Mouse (Mus musculus): Measurements from ENCODE around the gene Zfp704. TPM values are rescaled to one million over a fixed set of nuclear protein-coding genes. Genes with fewer than 3 reads are reported as not detected.

Gene Zfp704
- total RNA-seq (2021): 10 to 100 TPM; 29.9 to 30.7 TPM
- long read RNA-seq, experiment 1, full-length matches to known transcripts: 14 of 26 reads
- long read RNA-seq, experiment 1, partial matches to known transcripts: 1 of 26 reads
- long read RNA-seq, experiment 1, other reads (novel, unspliced or antisense): 11 of 26 reads
- long read RNA-seq, experiment 2, full-length matches to known transcripts: 18 of 41 reads
- long read RNA-seq, experiment 2, partial matches to known transcripts: 4 of 41 reads
- long read RNA-seq, experiment 2, other reads (novel, unspliced or antisense): 19 of 41 reads

DNA sequence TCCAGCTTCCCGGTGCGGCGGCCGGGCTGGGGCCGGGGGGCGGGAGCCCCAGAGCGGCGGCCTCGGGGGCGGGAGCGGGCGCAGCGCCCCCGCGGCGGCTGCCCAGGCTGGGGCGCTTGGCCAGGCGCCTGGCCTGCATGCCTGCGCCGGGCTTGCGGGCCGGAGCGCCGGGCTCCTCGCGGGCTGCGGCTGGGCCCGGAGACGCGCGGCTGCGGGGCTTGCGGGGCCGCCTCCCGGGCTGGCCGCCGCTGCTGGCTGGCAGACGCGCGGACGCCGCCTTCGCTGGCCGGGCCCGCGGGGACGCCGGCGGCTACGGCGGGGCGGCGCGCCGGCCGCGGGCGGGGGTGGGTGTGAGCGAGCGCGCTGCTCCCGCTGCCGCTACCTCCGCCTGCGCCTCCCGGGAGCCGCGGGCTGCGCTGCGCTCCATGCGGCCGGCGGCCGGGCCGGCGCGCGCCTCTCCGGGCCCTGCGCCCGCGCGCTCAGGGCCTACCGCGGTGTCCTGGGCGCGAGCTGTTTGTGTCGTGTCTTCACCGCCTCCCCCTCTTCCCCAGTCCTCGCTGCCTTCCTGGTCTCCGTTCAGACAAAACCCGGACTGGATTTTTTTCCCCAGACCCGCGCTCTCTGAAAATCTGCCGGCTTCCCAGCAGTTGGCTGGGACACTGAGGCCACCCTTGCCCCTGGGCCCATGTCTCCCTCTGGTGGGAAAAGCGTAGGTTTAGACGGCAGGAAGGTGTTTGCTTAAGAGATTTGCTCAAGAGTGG, at the start of gene Zfp704:
Gene Zfp704 (minus strand): TSS at position 505 of the 761 bp plus-strand sequence.
- peak; percentile 65 to 85 for DNase-seq (ENCODE audit: low spot score in 2 of 2)

DNA sequence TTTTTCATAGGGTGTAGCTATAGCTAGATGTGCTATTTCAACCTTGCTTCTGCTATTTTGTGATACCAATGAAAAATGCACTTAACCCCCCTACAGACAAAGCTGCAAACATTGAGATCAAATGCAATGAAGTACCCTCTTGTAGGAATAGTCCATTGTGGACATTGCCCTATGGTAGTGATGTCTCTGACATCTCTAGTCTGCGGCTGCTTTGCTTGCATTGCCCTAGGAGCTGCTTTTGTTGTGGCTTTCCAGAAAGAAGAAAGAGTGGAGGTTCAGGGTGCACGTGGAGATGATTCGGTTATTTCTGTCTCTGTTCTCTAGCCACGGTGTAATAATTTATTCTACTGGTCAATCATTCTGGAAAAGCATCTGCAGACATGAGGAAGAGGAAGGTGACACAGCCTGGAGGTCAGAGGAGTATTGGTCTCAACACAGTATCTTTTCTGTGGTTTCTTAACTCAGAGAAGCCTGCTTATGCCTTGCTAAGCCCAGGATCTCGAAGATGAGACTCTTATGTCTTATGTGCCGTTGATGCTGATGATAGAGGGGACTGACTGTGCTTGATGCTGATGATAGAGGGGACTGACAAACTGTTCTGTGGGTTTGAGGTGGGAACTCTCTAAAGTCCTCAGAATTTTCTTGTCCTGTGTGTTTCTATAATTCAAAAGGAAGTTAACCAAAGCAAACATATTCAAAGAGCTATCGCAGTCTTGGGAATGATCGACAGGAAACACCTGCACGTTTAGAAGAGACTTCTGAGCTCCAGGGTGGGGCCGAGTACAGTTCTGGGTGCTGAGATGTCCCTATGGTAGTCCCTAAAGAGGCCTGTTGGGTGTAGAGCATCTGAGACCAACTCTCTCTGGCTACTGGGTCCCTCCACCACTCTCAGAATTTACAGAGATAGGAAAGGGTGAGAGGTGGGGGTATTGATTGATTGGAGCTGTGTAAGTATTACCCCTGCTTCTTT, 23.4 kb upstream of the Zfp704 start:
- DNase-seq (ENCODE audit: low spot score in 2 of 2): no peak

GRCm38 (mm10) chr3:9629951-9630350, 20.1 kb upstream of the Zfp704 start:
- DNase-seq (ENCODE audit: low spot score in 2 of 2): peak in 1 of 2 experiments; percentile 26

DNA sequence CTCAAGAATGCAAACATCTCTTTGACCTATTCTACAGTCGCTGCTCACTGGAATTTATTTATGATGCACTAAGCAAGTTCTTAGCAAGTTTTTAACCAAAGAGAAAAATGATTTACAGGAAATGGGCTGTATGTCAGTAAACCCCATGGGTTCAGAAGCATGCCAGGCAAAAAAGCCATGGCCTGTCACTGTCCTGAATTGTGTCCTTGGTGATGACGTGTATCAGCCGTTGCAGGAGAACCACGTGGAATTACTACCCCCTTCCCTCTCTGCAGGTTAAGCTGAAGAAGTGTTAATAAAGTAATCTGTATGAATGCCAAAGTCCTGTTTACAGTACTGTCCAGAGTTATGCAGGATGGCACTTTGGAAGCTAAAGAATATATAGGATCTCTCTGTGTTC, 18.2 kb upstream of the Zfp704 start:
- DNase-seq (ENCODE audit: low spot score in 2 of 2): no peak

DNA sequence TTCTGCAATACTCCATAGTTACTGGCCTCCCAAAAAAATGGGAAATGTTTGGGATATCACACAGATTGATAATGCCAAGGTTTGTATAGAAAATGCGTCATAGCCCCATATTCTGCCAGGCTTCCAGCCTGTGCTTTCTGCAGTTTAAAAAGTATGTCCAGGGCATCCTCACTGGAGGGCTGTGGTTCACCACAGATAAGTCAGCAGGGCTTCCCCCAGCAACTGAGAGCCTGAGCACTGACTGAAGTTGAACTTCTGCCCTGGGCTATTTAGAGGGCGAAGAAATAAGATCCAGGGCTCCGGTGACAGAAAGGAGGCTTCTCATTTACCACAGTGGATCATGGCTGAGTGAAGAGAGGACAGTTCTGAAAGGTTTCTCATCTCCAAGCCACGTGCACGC, 16.3 kb upstream of the Zfp704 start:
- no peak for DNase-seq (ENCODE audit: low spot score in 2 of 2)

DNA sequence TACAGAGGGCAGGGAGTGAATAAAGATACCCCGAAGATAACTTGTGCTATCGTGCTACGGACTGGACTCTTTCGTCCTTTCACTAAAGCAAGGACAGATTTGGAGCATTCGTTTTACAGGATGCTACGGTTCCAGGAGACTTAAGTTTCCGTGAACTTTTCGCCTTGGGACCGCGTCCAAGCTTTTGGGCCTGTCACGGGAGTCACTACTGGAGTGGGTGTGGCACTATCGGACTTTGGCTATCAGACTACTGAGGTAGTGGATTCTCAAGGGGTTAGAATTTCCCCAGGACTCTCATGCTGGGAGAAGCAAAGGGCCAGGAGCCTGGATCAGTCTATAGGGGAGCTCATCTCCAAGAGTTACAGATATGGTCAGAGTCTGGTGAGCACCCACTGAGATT, 10.7 kb upstream of the Zfp704 start:
- no peak for DNase-seq (ENCODE audit: low spot score in 2 of 2)

DNA sequence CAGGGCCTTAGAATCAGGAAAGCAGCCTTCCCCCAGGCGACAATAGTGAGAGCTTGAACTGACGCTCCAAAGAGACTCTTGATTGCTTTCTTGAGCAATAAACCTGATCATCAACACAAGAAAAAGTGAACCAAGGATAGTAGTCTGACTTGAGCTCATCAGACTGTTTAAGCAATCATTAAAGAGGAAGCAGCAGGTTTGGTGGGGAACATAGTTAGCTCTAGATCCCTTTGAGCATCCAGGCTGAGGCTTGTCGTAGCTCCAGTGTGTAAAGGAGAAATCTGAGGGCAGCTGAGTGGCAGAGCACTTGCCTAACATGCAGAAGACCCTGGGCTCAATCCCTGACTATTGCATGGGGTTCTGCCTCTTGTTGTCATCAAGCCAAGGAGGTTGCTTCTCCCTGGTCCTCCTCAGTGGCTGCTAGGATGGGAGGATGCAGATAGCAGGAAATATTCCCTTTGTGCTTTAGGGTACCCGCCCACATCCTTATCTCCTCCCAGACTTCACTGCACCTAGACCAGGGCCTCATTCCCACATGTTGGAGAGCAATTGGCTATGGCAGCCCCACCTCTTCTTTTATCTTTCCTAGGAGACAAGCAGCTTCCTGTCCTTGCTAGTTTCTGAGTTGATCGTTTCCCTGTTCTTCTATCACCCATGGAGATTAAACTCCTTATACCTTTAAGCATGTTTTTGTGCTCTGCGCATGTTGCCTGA, 9.8 kb upstream of the Zfp704 start:
- DNase-seq (ENCODE audit: low spot score in 2 of 2): no peak

DNA sequence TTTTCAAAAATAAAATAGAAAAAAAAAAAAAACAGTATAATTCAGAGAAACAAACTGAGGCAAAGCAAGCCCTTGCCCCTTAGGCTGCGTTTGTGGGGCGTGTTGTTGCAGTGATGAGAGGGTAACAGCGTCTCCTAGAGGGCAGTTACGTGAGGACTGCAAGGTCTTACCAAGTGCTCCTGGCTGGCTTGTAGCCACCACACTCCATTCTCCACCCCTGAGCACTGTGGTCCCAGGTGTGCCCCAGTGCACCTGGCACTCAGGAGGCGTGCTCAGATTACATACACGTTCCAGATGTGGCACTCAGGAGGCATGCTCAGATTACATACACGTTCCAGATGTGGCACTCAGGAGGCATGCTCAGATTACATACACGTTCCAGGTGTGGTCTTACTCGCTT, 7.2 kb upstream of the Zfp704 start:
- DNase-seq (ENCODE audit: low spot score in 2 of 2): no peak

DNA sequence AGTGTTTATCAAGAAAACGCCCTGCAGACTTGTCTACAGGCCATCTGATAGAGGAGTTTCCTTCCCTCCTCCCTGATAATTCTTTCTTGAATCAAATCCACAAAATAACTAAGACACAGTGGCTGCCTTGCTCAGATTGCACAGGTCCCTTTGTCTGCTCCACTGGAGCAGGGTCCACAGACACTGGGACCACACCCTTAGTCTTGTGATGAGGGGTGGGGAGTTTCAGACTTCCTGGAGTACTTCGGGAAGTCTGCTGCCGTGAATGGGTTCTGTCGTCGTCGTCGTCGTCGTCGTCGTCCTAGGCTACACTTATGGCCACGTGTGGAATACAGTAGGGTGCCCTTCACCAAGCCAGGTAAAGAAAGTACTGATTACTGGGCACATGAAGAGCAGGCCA, 4.8 kb upstream of the Zfp704 start:
- DNase-seq (ENCODE audit: low spot score in 2 of 2): no peak

DNA sequence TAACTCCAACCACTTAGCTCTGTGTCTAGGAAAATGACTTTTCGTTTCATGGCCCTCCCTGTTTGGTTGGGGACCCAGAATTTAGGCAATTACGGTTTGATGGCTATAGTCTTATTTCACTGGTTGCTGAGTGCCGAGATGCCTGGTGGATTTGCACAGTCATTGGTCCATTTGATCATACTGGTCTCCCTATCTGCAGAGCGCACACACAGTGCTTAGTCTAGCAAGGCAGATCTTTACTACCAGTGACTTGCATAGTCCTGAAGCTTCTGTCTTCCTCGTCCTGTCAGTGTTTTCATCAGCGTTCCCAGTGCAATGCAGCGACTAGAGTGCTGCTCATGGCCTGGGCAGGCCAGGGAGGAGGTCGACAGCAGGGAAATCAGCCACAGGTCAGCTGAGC, 4.1 kb upstream of the Zfp704 start:
- DNase-seq (ENCODE audit: low spot score in 2 of 2): no peak

DNA sequence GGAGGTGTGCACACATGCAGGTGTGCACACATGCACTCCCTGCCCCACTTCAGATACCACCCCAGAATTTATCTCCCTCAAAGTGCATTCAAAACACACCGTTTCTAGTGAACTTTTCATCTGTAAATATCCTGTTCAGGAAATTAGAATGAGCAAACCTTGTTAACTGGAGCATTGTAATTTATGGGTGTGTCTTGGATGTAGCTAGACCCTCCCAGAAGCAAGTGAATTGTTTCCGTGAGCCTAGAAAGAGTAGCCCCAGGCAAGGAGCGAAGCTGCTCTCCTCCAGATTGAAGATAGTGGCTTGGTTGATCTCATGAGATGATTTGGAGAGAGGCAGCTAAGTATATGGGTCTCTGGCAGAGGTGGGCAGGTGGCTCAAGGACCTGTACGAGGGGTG, 1.3 kb upstream of the Zfp704 start:
- no peak for DNase-seq (ENCODE audit: low spot score in 2 of 2)

DNA sequence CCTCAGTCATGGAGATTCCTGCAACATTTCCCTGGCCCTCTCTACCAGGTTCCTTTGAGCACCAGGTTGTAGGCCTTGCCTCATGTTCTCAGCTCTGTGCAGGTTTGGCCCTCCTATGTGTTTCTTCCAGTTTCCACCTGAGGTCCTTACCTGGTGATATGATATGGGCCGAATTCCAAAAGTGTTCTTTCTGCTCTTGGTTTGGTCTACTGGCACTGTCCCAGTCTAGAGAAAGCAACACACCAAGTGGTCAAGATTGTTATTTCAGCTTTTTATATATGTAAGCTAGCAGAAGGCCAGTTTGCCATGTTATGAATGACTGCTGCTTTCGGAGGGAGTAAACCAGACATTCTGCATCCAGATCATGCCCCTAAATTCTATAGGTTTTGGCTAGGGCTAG, 541 bp upstream of the Zfp704 start:
- DNase-seq (ENCODE audit: low spot score in 2 of 2): no peak

DNA sequence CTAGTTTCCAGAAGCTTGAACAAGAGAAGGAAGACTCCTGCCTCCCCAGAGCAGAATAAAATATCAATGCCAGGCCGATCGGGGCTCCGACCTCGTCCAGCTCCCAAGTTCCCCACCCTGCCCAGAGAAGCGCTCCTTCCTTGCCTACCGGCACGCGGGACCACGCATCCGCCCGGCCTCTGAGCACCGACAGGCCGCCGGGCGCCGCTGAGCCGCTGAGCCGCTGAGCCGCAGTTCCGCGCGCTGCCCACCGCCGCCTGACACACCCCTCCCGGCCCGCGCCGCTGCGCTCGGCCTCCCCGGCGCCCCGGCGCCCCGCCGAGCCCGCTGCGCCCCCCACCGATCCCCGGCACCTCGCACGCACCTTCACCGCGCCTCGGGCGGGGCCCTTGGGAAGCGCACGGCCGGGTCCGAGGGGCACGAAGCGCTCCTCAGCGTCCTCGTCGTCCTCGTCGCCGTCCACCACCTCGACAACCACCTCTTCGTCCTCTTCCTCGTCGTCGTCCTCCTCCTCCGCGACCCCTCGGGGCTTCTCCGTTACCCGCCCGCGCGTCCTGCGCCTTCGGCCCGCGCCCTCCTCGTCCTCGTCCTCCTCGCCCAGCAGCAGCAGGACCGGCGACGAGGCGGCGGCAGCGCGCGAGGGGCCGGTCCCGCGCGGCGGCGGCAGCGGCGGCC, 842 bp downstream of the Zfp704 start:
- DNase-seq (ENCODE audit: low spot score in 2 of 2): peak; percentile 31 to 59

DNA sequence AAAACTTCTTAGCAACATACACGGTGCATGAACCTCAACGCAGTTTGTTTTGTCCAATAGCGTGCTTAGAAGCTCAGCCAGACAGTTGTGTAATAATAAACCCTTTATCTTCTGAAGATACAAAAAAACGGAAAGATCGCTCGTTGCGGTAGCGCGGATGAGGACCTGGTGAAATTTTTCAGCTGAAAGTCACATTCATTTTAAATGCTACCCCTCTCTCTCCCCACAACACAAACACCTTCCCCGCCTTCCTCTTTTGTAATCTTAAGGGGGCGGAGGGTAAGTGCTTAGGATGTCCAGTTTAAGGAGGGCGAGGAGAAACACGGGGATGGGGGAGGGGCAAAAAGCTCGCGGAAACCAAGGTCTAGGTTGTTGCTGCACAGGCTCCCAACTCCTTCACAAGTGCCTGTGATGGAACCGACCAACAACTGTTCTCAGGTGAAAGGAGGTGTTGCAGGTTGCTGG, 1.4 kb downstream of the Zfp704 start:
- peak in 1 of 2 experiments; percentile 44 for DNase-seq (ENCODE audit: low spot score in 2 of 2)

DNA sequence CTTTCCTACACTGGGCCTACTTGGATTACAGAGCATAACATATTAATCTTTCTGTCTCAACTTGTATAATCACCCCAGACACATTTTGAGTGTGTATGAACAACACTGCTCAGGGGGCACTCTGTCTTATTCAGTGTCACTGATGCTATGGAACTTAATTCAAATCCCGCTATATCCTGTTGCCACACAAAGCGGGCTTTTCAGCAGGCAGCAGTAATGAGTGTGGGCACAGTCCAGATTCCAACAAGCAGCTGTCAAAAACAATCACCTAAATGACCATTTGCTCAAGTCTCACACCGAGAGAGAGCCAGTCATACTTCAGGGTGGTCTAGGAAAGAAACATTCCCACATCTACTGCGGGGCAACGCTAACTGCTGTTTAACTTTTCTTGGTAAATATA, 2.2 kb downstream of the Zfp704 start:
- no peak for DNase-seq (ENCODE audit: low spot score in 2 of 2)

- DNase-seq (ENCODE audit: low spot score in 2 of 2): no peak
These were observed 3.8 kb downstream of the Zfp704 start for GRCm38 (mm10) chr3:9605784-9606706.

GRCm38 (mm10) chr3:9604941-9605340, 4.9 kb downstream of the Zfp704 start:
- no peak for DNase-seq (ENCODE audit: low spot score in 2 of 2)

DNA sequence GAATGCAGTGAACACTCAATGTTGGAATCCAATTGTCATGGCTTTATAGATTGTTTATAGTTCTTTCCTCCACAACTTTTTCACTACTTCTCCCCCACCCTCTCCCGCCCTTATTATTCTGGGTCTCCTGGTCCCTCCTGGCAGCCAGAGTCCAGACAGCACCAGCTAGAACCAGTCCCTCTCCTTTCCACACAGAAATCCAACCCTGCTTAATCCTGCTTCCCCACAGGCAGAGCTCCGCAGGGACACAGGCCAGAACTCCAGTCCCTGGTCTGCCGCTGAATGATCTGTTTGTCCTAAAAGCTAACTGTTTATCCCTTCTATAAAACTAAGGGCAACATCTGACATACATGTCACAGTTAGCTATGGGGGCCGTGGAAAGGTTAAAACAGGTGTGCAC, 6.0 kb downstream of the Zfp704 start:
- no peak for DNase-seq (ENCODE audit: low spot score in 2 of 2)

DNA sequence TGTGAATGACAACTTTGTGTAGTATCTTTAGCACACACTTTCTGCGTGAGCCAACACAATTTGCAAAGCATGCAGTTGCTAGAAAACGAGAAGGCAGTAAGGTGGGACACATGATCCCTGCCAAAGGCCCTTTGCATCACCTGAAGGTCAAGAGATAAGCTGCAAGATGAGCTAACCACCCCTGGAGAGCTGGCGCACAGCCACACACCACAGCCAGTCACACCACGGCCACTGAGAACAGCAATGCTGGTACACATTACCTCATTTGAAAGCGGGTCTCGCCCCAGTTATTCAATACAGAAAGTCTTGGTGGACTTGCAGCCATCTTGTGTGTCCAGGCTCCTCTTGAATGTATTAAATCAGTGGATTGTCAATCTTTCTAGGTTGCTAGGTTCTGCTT, 9.3 kb downstream of the Zfp704 start:
- no peak for DNase-seq (ENCODE audit: low spot score in 2 of 2)

Measured in gastrocnemius, postnatal 4 days (tissue).